Mouse (Mus musculus) C2C12 (cell line): ENCODE data around the gene Ap1m1. TPM values are rescaled to one million over a fixed set of nuclear protein-coding genes. Genes with fewer than 3 reads are reported as not detected.

Source experiments
- H3K27me3 ChIP-seq: one replicate; pipeline ENCODE4 v1.6.1; 2011; ENCODE audit not compliant: control insufficient read depth, insufficient read depth, insufficient read length
- H3K36me3 ChIP-seq: one replicate; pipeline ENCODE4 v1.6.1; 2011; ENCODE audit not compliant: control insufficient read depth, insufficient read depth
- H3K4me3 ChIP-seq: one replicate; pipeline ENCODE4 v1.5.1; 2011; ENCODE audit warnings: mild to moderate bottlenecking, control low read depth; ENCODE audit not compliant: poor library complexity, insufficient read depth, severe bottlenecking
- H3K79me2 ChIP-seq: one replicate; pipeline ENCODE4 v1.6.1; 2011; ENCODE audit not compliant: control insufficient read depth, insufficient read depth
- H3K79me3 ChIP-seq: one replicate; pipeline ENCODE4 v1.6.1; 2011; ENCODE audit warnings: low read depth, control low read depth
- H3ac ChIP-seq: one replicate; pipeline ENCODE3; 2011; ENCODE audit warnings: low read depth; ENCODE audit not compliant: control insufficient read depth, insufficient read length
- CEBPB ChIP-seq: IDR thresholded peaks from one replicate; pipeline ENCODE4 v1.6.1; 2011; ENCODE audit warnings: low read depth, mild to moderate bottlenecking, control low read depth, moderate library complexity
- CTCF ChIP-seq: IDR thresholded peaks from one replicate; pipeline ENCODE4 v1.5.1; 2011; ENCODE audit not compliant: control insufficient read depth, insufficient read depth, insufficient read length
- FOSL1 ChIP-seq: IDR thresholded peaks from one replicate; pipeline ENCODE4 v1.8.0; 2011; ENCODE audit warnings: mild to moderate bottlenecking, low read length; ENCODE audit not compliant: poor library complexity, insufficient read depth, severe bottlenecking
- MAX ChIP-seq: IDR thresholded peaks from one replicate; pipeline ENCODE4 v1.6.1; 2011; ENCODE audit warnings: mild to moderate bottlenecking, control low read depth
- MYOD1 ChIP-seq: IDR thresholded peaks from one replicate; pipeline ENCODE4 v1.6.1; 2011; ENCODE audit warnings: low read depth; ENCODE audit not compliant: control insufficient read depth, insufficient read length
- MYOG ChIP-seq: IDR thresholded peaks from one replicate; pipeline ENCODE4 v1.6.1; 2011; ENCODE audit not compliant: control insufficient read depth, insufficient read length; ENCODE audit errors: extremely low read depth
- USF1 ChIP-seq: IDR thresholded peaks from one replicate; pipeline ENCODE4 v1.6.1; 2011; ENCODE audit warnings: low read depth, mild to moderate bottlenecking, control low read depth, moderate library complexity
- polyA plus RNA-seq: library from polyadenylated mRNA; unstranded; fragments of >200 nt; fragmentation: generic; extraction: Trizol; gene quantifications from one replicate; pipeline ENCODE4 v1.2.1, GENCODE M21; 2012; ENCODE audit warnings: missing spikeins

Ap1m1 gene
- polyA plus RNA-seq, 1 experiment: 77.7 TPM

DNA sequence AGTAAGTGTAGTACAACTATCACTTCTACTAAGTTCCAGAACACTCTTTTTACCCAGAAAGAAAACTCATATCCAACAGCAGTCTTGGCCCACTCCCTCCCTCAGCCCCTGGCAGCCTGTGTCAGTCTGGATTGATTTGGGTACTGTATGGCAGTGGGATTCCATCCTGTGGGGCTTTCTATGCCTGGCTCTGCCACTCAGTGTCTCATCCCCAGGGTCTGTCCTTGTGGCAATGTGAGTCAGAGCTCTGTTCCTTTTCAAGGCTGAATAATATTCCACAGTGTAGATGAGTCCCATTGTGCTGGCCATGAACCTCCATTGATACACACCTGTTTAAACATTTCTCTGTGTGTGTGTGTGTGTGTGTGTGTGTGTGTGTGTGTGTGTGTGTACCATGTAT is 26.9 kb downstream of the Ap1m1 start:
- Histone ChIP-seq H3ac (no peak overlapping the region), H3K36me3 (no peaks in the 10 kb centered on the region), H3K79me3 (no peaks in the 10 kb centered on the region), H3K79me2 (no peaks in the 10 kb centered on the region), H3K27me3 (peaks cover 5% of the 10 kb centered on the region), H3K4me3 (no peak overlapping the region)
- TF ChIP-seq MAX (no peak), MYOG (no peak), CTCF (no peak), FOSL1 (no peak), CEBPB (no peak), MYOD1 (no peak), USF1 (no peak)

DNA sequence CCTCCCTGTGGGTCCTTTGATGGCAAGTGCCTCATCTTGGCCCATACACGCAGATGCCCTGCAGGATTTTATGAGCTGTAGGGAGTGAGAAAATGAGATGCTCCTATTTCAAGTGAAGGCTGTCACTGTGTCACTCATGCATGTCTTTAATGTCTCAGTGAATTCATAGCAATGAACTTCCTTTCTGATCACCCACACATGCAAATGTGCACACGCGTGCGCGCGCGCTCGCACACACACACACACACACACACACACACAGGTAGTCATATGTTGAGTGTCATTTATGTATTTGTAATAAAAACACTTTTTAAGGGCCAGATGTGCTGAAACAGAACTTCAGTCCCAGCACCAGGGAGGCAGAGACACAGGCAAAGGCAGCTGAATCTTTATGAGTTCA is 27.3 kb downstream of the Ap1m1 start:
- peaks cover 5% of the 10 kb centered on the region for H3K27me3 ChIP-seq
- H3ac ChIP-seq: no peak overlapping the region
- H3K79me2 ChIP-seq: no peaks in the 10 kb centered on the region
- TF ChIP-seq CTCF (no peak), USF1 (no peak), FOSL1 (no peak), MYOD1 (no peak), MAX (no peak), MYOG (no peak), CEBPB (no peak)
- H3K79me3 ChIP-seq: no peaks in the 10 kb centered on the region
- H3K36me3 ChIP-seq: no peaks in the 10 kb centered on the region
- H3K4me3 ChIP-seq: no peak overlapping the region

DNA sequence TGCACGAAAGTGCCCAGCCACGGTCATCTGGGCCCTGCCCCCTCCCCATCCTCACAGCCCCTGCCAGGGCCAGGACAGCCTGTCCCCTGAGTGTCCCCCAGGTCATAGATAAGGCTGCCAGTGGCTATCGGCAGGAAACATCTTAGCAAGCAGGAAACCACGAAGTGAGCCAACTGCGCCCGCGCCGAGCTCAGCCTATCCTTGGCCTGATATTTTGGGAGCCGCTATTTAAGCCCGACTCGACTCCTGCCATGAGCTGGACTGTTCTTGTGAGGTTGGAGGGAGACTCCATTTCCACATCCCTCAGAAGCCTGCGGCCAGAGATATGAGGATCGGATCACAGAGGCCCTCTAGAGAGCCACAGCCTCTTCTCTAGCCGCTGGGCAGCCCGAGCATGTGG is 28.5 kb downstream of the Ap1m1 start:
- Histone ChIP-seq H3K36me3 (no peaks in the 10 kb centered on the region), H3K4me3 (no peak overlapping the region), H3ac (no peak overlapping the region), H3K79me2 (no peaks in the 10 kb centered on the region), H3K27me3 (peaks cover 5% of the 10 kb centered on the region), H3K79me3 (no peaks in the 10 kb centered on the region)
- TF ChIP-seq FOSL1 (no peak), USF1 (no peak), CTCF (no peak), MAX (no peak), CEBPB (no peak), MYOD1 (no peak), MYOG (no peak)

DNA sequence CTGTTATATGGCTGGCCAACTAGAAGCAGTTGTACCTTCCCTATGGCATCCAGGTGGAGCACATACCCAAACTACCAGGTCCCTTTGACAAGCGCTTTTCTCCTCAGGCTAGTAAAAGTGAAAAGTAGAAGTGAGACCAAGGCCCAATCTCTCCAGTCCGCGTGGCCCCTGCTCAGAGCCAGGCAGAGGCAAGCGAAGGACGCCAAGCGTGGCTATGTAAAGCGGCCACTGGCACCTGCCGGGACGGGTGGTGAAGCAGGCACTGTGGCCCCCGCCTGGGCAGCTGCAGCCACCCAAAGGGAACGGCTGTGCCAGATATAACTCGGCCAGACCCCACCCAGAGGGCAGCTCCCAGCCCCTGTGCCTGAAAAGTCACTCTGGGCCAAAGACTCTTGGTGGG is 30.8 kb downstream of the Ap1m1 start:
- Histone ChIP-seq H3K36me3 (no peaks in the 10 kb centered on the region), H3K79me2 (no peaks in the 10 kb centered on the region), H3K27me3 (peaks cover 5% of the 10 kb centered on the region), H3ac (no peak overlapping the region), H3K4me3 (no peak overlapping the region), H3K79me3 (no peaks in the 10 kb centered on the region)
- TF ChIP-seq MYOD1 (no peak), FOSL1 (no peak), MYOG (no peak), MAX (no peak), USF1 (no peak), CTCF (no peak), CEBPB (no peak)

DNA sequence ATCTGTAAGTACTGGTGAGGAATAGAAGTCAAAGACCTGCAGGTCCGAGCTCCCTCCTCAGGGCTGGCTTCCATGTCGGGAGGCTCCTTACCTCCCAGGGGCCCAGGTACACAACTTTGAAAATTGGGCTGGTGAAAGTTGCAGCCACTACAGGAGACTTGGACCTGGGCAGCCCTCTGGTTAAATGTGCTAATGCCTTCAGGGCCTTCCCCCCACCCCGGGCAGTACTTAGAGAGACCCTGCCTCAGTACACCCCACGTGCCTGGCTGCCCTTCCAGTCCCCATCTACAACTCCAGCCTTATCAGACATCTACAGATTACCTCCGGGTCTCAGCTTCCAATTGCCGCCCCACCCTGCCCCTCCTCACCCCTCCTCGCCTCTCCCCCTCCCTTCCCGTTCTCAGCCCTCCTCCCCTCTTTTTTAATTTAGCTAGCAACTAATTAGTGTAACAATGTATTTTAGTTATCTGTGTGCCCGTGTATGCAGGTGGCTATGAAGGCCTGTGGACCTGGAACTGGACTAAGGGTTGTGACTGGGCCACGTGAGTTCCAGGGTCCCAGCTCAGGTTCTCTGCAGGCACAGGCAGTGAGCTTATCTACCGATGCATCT is 31.3 kb downstream of the Ap1m1 start:
- TF ChIP-seq MAX: no peak
- no peak for TF ChIP-seq CTCF
- TF ChIP-seq FOSL1: no peak
- TF ChIP-seq MYOD1: no peak
- no peak for TF ChIP-seq USF1
- TF ChIP-seq CEBPB: no peak
- TF ChIP-seq MYOG: no peak
- no peaks in the 10 kb centered on the region for H3K79me2 ChIP-seq
- no peak overlapping the region for H3ac ChIP-seq
- peaks cover 5% of the 10 kb centered on the region for H3K27me3 ChIP-seq
- H3K4me3 ChIP-seq: no peak overlapping the region
- no peaks in the 10 kb centered on the region for H3K36me3 ChIP-seq
- H3K79me3 ChIP-seq: no peaks in the 10 kb centered on the region

DNA sequence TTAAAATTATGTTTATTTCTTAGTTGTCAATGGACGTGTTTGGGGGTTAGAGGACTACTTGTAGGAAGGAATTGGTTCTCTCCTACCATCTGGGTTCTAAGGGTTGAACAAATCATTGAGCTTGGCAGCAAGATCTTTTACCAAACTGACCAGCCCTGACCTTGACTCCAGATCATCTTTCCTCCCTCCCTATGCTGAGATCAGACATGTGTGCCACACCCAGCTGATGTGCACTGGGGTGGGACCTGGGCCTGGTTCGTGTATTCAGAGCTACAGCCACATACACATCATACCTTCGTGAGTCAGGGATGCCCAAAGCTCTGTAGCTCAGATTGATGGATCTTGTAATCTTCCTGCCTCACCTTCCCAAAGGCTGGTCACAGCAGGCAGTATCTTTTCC is 31.9 kb downstream of the Ap1m1 start:
- no peaks in the 10 kb centered on the region for H3K79me2 ChIP-seq
- TF ChIP-seq CTCF (no peak), FOSL1 (no peak), MYOD1 (no peak), CEBPB (no peak), USF1 (no peak), MYOG (no peak), MAX (no peak)
- no peaks in the 10 kb centered on the region for H3K79me3 ChIP-seq
- no peak overlapping the region for H3K4me3 ChIP-seq
- no peak overlapping the region for H3ac ChIP-seq
- H3K27me3 ChIP-seq: peaks cover 5% of the 10 kb centered on the region
- no peaks in the 10 kb centered on the region for H3K36me3 ChIP-seq
